Mouse (Mus musculus) heart, embryonic 11.5 days (tissue): ENCODE measurements around the gene Ccdc102a. TPM values are rescaled to one million over a fixed set of nuclear protein-coding genes. Genes with fewer than 3 reads are reported as not detected.

Experiments
- polyA plus RNA-seq: library from polyadenylated mRNA; unstranded; fragments of >200 nt; fragmentation: Nextera tagmentation; extraction: Ambion mirVana; gene quantifications from 2 replicates; pipeline ENCODE4 v1.2.1, GENCODE M21; 2014

The Ccdc102a gene
- polyA plus RNA-seq, 1 experiment from 2014 or later: 24.8 TPM

Other genes starting within 250 kb of the Ccdc102a start
- gene Pllp, start 221.8 kb downstream of the Ccdc102a start, polyA plus RNA-seq: not detected in 2 replicates
- not detected in 2 replicates for gene Ccl22, start 172.5 kb downstream of the Ccdc102a start, polyA plus RNA-seq
- gene Cx3cl1, start 146.1 kb downstream of the Ccdc102a start, polyA plus RNA-seq: 8.8 and 11.2 TPM in 2 replicates
- gene Ccl17, start 107.6 kb downstream of the Ccdc102a start, polyA plus RNA-seq: 0.69 TPM in 1 of 2 replicates, not detected in the other
- gene Coq9, start 79.8 kb downstream of the Ccdc102a start, polyA plus RNA-seq: 125 and 126 TPM in 2 replicates
- gene Ciapin1, start 79.7 kb downstream of the Ccdc102a start, polyA plus RNA-seq: 97.0 and 97.5 TPM in 2 replicates
- 141 and 143 TPM in 2 replicates for gene Polr2c, start 60.6 kb downstream of the Ccdc102a start, polyA plus RNA-seq
- gene Dok4, start 41.8 kb downstream of the Ccdc102a start, polyA plus RNA-seq: 46.2 and 57.7 TPM in 2 replicates
- gene Adgrg5, start 5.6 kb upstream of the Ccdc102a start, polyA plus RNA-seq: 0.10 and 0.47 TPM in 2 replicates
- 6.4 and 7.5 TPM in 2 replicates for gene Adgrg1, start 56.7 kb upstream of the Ccdc102a start, polyA plus RNA-seq
- 2.0 and 4.5 TPM in 2 replicates for gene Adgrg3, start 99.6 kb upstream of the Ccdc102a start, polyA plus RNA-seq
- gene Drc7, start 137.0 kb upstream of the Ccdc102a start, polyA plus RNA-seq: not detected in 2 replicates
- 18.3 and 18.6 TPM in 2 replicates for gene Katnb1, start 163.1 kb upstream of the Ccdc102a start, polyA plus RNA-seq